Mouse (Mus musculus): ENCODE results near the gene Sat2. TPM values are rescaled to one million over a fixed set of nuclear protein-coding genes. Genes with fewer than 3 reads are reported as not detected.
A peak's percentile ranks its signal among the peaks of the same experiment; 100 is the strongest.

Gene Sat2
- 24.3 and 25.8 TPM in 2 replicates for polyA plus RNA-seq (2016; fragmentation: Nextera tagmentation; extraction: Ambion mirVana)

GRCm38 (mm10) chr11:69621571-69622268, at the start of gene Sat2:
Gene Sat2, plus strand, starts transcription at chr11:69622024.
- Histone ChIP-seq H3K9me3 (no peaks in the 10 kb centered on the region), H3K27ac (peak within 1 kb of the TSS; percentile 32), H3K36me3 (0 out of 2 replicates have a peak, but pooled peaks cover 3% of the 10 kb centered on the region), H3K9ac (replicated peaks) (peak within 1 kb of the TSS; percentile 82), H3K4me2 (peak within 1 kb of the TSS; percentile 81), H3K27me3 (0 out of 2 replicates have a peak, but pooled peaks cover 5% of the 10 kb centered on the region), H3K4me1 (replicated peaks) (peaks cover 10% of the 10 kb centered on the region), H3K4me3 (replicated peaks) (peak within 1 kb of the TSS; percentile 49)
- ATAC-seq (ENCODE audit: insufficient number of reproducible peaks, insufficient read depth, low FRiP score, low TSS enrichment, low read depth) = peak; percentile 80
- WGBS = 1% methylated on average over 20 of the region's 20 CpGs

GRCm38 (mm10) chr11:69575220-69575619, 46.6 kb upstream of the Sat2 start:
- no peak for ATAC-seq (ENCODE audit: insufficient number of reproducible peaks, insufficient read depth, low FRiP score, low TSS enrichment, low read depth)
- H3K36me3 ChIP-seq = peaks cover 63% of the 10 kb centered on the region
- H3K9me3 ChIP-seq = no peaks in the 10 kb centered on the region
- no peak overlapping the region for H3K4me2 ChIP-seq
- no peaks in the 10 kb centered on the region for H3K27me3 ChIP-seq
- no peak overlapping the region for H3K9ac ChIP-seq (replicated peaks)
- no peak overlapping the region for H3K4me3 ChIP-seq (replicated peaks)
- no peak overlapping the region for H3K27ac ChIP-seq
- H3K4me1 ChIP-seq (replicated peaks) = peaks cover 19% of the 10 kb centered on the region
- 62% methylated on average over 3 of the region's 3 CpGs for WGBS

- H3K36me3 ChIP-seq = peaks cover 52% of the 10 kb centered on the region
- 78% methylated on average over 5 of the region's 5 CpGs for WGBS
- H3K4me2 ChIP-seq = no peak overlapping the region
Observed at GRCm38 (mm10) chr11:69576307-69576706, 45.5 kb upstream of the Sat2 start.

GRCm38 (mm10) chr11:69578301-69578700, 43.5 kb upstream of the Sat2 start:
- peak overlapping the region; percentile 89 for H3K4me2 ChIP-seq
- peak overlapping the region; percentile 87 for H3K9ac ChIP-seq (replicated peaks)
- H3K27me3 ChIP-seq = no peaks in the 10 kb centered on the region
- no peak overlapping the region; the same call in 1 of the 2 replicates for H3K27ac ChIP-seq
- ATAC-seq (ENCODE audit: insufficient number of reproducible peaks, insufficient read depth, low FRiP score, low TSS enrichment, low read depth) = no peak
- peaks cover 30% of the 10 kb centered on the region for H3K4me1 ChIP-seq (replicated peaks)
- H3K9me3 ChIP-seq = no peaks in the 10 kb centered on the region
- H3K4me3 ChIP-seq (replicated peaks) = peak overlapping the region; percentile 84
- H3K36me3 ChIP-seq = peaks cover 40% of the 10 kb centered on the region
- 10% methylated on average over 15 of the region's 15 CpGs for whole genome bisulfite sequencing

More at GRCm38 (mm10) chr11:69576307-69576706, 45.5 kb upstream of the Sat2 start:
- ATAC-seq (ENCODE audit: insufficient number of reproducible peaks, insufficient read depth, low FRiP score, low TSS enrichment, low read depth) = no peak
- no peak overlapping the region for H3K27ac ChIP-seq
- peaks cover 19% of the 10 kb centered on the region for H3K4me1 ChIP-seq (replicated peaks)
- no peak overlapping the region for H3K9ac ChIP-seq (replicated peaks)
- H3K9me3 ChIP-seq = no peaks in the 10 kb centered on the region
- H3K4me3 ChIP-seq (replicated peaks) = no peak overlapping the region
- H3K27me3 ChIP-seq = no peaks in the 10 kb centered on the region

- WGBS = 2% methylated on average over 39 of the region's 39 CpGs
Observed at GRCm38 (mm10) chr11:69579128-69580017, 42.5 kb upstream of the Sat2 start.

GRCm38 (mm10) chr11:69580091-69580514, 41.7 kb upstream of the Sat2 start, which contains the start of the genes Wrap53 and Trp53:
Gene Wrap53, minus strand, starts transcription at chr11:69580255.
Gene Trp53, plus strand, starts transcription at chr11:69580359.
- Histone ChIP-seq H3K4me1 (replicated peaks) (peaks cover 30% of the 10 kb centered on the region), H3K9me3 (no peaks in the 10 kb centered on the region), H3K36me3 (peaks cover 35% of the 10 kb centered on the region), H3K4me2 (peak within 1 kb of the TSS; percentile 89), H3K9ac (replicated peaks) (peak within 1 kb of the TSS; percentile 87), H3K27ac (peak within 1 kb of the TSS; percentile 97), H3K27me3 (no peaks in the 10 kb centered on the region), H3K4me3 (replicated peaks) (peak within 1 kb of the TSS; percentile 84)
- under 1% methylated on average over 13 of the region's 13 CpGs for WGBS
- peak; percentile 52 for ATAC-seq (ENCODE audit: insufficient number of reproducible peaks, insufficient read depth, low FRiP score, low TSS enrichment, low read depth)

More at GRCm38 (mm10) chr11:69579128-69580017, 42.5 kb upstream of the Sat2 start:
- H3K36me3 ChIP-seq = peaks cover 36% of the 10 kb centered on the region
- peak overlapping the region; percentile 87 for H3K9ac ChIP-seq (replicated peaks)
- H3K27ac ChIP-seq = peak overlapping the region; percentile 97
- H3K4me2 ChIP-seq = peak overlapping the region; percentile 89
- peaks cover 30% of the 10 kb centered on the region for H3K4me1 ChIP-seq (replicated peaks)
- ATAC-seq (ENCODE audit: insufficient number of reproducible peaks, insufficient read depth, low FRiP score, low TSS enrichment, low read depth) = peak; percentile 88
- H3K4me3 ChIP-seq (replicated peaks) = peak overlapping the region; percentile 84
- H3K27me3 ChIP-seq = no peaks in the 10 kb centered on the region
- H3K9me3 ChIP-seq = no peaks in the 10 kb centered on the region

- H3K9me3 ChIP-seq = no peaks in the 10 kb centered on the region
Observed at GRCm38 (mm10) chr11:69580572-69581146, 41.2 kb upstream of the Sat2 start.

GRCm38 (mm10) chr11:69581147-69581688, 40.6 kb upstream of the Sat2 start:
- peak overlapping the region; percentile 97 for H3K27ac ChIP-seq
- no peaks in the 10 kb centered on the region for H3K9me3 ChIP-seq
- peak overlapping the region; percentile 84 for H3K4me3 ChIP-seq (replicated peaks)
- H3K27me3 ChIP-seq = no peaks in the 10 kb centered on the region
- peak overlapping the region; percentile 89 for H3K4me2 ChIP-seq
- peaks cover 29% of the 10 kb centered on the region for H3K36me3 ChIP-seq
- ATAC-seq (ENCODE audit: insufficient number of reproducible peaks, insufficient read depth, low FRiP score, low TSS enrichment, low read depth) = peak; percentile 73
- peak overlapping the region; percentile 83 for H3K9ac ChIP-seq (replicated peaks)
- WGBS = 1% methylated on average over 36 of the region's 36 CpGs
- H3K4me1 ChIP-seq (replicated peaks) = peaks cover 30% of the 10 kb centered on the region

More at GRCm38 (mm10) chr11:69580572-69581146, 41.2 kb upstream of the Sat2 start:
- H3K9ac ChIP-seq (replicated peaks) = peak overlapping the region; percentile 83
- peak overlapping the region; percentile 89 for H3K4me2 ChIP-seq
- peak overlapping the region; percentile 84 for H3K4me3 ChIP-seq (replicated peaks)
- ATAC-seq (ENCODE audit: insufficient number of reproducible peaks, insufficient read depth, low FRiP score, low TSS enrichment, low read depth) = no peak
- peaks cover 32% of the 10 kb centered on the region for H3K36me3 ChIP-seq
- 0% methylated on average over 25 of the region's 25 CpGs for WGBS
- no peaks in the 10 kb centered on the region for H3K27me3 ChIP-seq
- H3K27ac ChIP-seq = peak overlapping the region; percentile 97
- H3K4me1 ChIP-seq (replicated peaks) = peaks cover 30% of the 10 kb centered on the region

GRCm38 (mm10) chr11:69581814-69582213, 40.0 kb upstream of the Sat2 start:
- Histone ChIP-seq H3K36me3 (peaks cover 33% of the 10 kb centered on the region), H3K9me3 (no peaks in the 10 kb centered on the region), H3K4me2 (peak overlapping the region; percentile 89), H3K4me1 (replicated peaks) (peaks cover 30% of the 10 kb centered on the region), H3K27ac (peak overlapping the region; percentile 97), H3K4me3 (replicated peaks) (peak overlapping the region; percentile 84), H3K27me3 (no peaks in the 10 kb centered on the region), H3K9ac (replicated peaks) (peak overlapping the region; percentile 83)
- no peak for ATAC-seq (ENCODE audit: insufficient number of reproducible peaks, insufficient read depth, low FRiP score, low TSS enrichment, low read depth)
- 1% methylated on average over 8 of the region's 8 CpGs for WGBS

GRCm38 (mm10) chr11:69582230-69582805, 39.5 kb upstream of the Sat2 start:
- Histone ChIP-seq H3K4me2 (peak overlapping the region; percentile 89), H3K4me1 (replicated peaks) (peaks cover 25% of the 10 kb centered on the region), H3K27me3 (no peaks in the 10 kb centered on the region), H3K9me3 (no peaks in the 10 kb centered on the region), H3K36me3 (peaks cover 33% of the 10 kb centered on the region), H3K4me3 (replicated peaks) (peak overlapping the region; percentile 84), H3K9ac (replicated peaks) (peak overlapping the region; percentile 83; the same call in 1 of the 2 replicates), H3K27ac (no peak overlapping the region)
- no peak for ATAC-seq (ENCODE audit: insufficient number of reproducible peaks, insufficient read depth, low FRiP score, low TSS enrichment, low read depth)
- WGBS = 75% methylated on average over 9 of the region's 9 CpGs

All from limb, embryonic 12.5 days (tissue).